Mouse (Mus musculus) cerebellum, postnatal 14 days (tissue): Measurements from ENCODE around the gene Slc16a11.
A peak's percentile ranks its signal among the peaks of the same experiment; 100 is the strongest.

Experiments
- DNase-seq, 2 experiments: peaks; one replicate each; pipeline ENCODE4 v3.0.0; 2021; ENCODE audit warnings: mixed read lengths in 2 of 2

Gene Slc16a11

DNA sequence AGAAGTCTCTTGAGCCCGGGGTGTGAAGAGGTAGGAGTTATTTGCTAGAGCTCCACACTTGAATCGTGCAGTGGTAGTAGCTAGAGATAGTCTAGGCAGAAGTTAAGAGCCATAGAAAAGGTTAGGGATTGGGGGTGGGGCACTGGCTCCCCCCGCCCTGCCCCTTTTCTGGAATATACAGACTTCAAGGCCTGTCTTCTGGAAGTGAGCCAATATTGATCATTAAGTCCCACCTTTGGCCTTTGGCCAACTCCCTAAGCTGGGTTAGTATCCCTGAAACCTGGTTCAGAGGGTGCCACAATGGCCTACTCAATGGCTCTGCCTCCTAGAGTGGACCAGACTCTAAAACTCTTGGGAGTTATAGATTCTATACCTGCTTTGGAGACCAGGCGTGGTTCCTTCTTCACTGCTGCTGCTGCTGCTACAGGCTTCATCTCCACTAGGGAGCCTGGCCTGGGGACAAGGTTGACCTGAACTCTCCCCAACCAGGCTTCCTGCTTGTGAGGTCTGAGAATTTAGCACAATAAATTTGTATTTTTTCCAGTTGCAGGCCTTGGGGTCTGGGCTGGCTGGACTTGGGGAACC is 15.2 kb downstream of the Slc16a11 start:
- peak in 1 of 2 experiments; percentile 20 for DNase-seq

- peak; percentile 85 to 91 for DNase-seq
These were observed 16.3 kb downstream of the Slc16a11 start for GRCm38 (mm10) chr11:70228828-70229227.

DNA sequence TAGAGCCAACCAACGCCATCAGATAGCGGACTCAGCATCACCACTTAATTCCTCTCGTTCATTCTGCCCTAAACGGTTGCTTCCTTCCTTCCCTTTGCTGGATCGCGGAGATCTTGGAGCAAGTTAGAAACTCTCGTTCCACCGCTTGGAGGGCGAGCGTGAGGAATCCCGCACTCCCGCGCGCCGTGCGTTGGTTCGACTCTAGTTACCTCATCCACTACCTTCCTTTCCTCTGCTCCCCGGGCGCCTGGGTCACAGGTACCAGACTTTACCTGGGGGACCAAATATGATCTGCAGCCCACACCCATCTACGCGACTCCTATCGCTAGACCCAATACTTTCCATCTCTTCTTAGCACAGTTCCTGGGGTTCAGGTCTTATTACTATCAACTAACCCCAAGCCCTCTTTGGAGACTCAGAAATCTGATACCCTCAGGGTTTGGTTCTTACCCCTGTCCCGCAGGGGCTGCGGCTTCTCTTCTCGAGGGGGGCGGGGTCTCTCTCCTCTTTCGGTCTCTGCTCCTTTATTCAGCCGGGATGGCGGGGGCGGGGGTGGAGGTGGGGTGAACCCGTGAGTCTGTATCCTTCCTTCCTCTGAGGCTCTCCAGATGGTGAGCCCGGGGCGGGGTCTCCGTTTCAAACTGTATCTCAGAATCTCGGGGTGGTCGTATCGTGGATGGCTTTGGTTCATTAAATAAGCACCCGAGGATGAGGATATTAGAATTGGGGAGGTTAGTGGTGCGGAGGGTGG is 16.9 kb downstream of the Slc16a11 start, which contains the start of gene Bcl6b:
Gene Bcl6b, minus strand, starts transcription at position 539 of the 751 bp plus-strand sequence.
- peak in 1 of 2 experiments; percentile 32 for DNase-seq

DNA sequence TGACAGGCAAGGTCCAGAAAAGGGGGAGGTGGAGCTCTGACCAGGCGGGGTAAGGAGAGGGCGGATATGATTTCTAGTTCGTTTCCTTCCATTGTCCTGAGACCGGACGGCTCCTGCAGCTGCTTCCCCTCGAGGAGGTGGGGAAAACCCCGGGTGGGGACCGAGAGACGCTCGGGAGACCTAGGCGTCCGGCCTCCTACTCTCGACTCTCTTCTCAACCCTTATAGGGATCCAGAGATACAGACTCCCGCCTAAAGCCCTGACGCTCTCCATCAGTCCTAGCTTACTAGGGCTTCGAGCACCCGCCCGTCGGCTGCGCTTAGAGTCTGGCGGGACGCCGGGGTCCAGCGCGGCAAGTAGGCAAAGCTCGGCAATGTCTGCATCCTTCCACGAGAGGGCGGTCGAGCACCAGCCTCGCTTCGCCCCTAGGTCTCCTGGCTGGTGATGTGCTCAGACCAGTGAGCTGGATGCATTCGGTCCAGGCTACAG is 17.7 kb downstream of the Slc16a11 start:
- DNase-seq: peak; percentile 91 to 94

GRCm38 (mm10) chr11:70232546-70232945 is 20.0 kb downstream of the Slc16a11 start:
- DNase-seq: peak; percentile 83 to 85

DNA sequence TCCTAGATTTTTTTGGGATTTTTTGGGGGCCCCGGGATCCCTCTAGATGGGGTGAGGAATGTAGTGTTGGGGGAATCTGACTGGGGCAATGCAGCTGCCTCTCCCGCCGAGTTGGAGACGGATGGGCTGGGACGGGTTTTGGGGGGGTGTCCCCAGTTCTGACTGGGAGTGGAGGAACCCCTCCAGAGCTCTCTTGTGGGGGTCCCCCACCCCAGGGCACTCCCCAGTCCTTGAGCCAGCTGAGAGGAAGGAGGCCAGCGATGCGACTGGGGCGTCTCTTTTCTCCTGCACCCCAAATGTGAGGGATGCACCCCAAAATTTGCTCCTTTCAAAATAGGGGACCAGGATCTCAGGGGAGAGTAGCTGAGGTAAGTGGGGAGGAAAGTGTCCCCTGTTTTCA is 20.5 kb downstream of the Slc16a11 start:
- peak; percentile 64 for DNase-seq

DNA sequence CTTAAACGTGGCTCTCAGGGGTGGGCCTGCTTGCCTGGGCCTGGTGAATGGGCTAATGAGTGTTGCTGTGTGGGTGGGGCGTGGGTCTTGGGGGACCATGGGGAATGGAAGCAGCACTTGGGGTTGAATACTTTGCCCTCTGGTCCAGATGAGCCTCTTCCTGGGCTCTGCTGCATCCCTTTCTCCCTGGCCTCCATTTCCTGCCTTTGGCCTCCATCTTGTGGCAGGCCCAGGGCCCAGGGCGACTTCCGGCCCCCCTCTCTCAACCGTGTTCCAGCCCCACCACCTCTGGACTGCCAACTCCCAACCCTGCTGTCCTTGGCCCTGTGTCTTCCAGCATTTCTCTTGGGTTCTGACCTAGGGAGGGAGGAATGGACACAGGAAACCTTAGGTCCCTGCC is 21.5 kb downstream of the Slc16a11 start:
- DNase-seq: peak in 1 of 2 experiments; percentile 51

DNA sequence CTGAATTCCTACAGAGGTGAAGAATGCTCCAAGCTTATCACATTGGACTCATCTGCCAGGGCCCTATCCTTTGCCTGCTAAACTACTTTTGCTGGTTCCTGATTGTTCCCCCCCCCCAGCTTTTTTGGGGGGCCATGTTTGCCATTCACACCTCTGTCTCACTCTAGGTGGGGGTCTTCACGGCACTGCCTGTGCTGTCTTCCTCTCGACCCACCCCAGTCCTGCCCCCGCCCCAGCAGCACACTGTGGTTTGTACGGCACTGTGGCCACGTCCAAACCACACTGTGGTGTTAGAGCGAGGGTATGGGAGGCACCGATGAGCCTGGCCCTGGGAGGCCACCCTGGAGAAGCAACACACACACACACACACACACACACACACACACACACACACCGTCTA is 21.9 kb downstream of the Slc16a11 start:
- peak in 1 of 2 experiments; percentile 19 for DNase-seq

GRCm38 (mm10) chr11:70235254-70235900 is 22.8 kb downstream of the Slc16a11 start:
- peak in 1 of 2 experiments; percentile 15 for DNase-seq

DNA sequence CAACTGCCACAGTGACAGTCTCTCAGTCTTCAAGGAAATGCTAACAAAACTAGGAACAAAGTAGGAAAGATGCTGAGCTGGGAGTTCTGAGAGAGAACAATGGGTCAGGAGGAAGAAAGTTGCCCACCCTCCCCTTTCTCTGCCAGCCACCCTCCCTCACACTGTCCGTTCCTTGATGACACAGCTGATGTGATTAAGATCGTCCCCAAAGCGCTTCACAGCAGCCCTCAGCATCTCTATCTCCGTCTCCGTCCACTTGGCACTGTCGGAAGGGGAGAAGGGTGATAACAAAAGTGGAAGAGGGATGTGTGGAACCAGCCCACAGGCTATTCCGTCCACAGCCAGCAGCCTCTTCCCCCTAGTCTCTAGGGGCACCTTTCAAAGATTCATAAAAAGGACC is 24.2 kb downstream of the Slc16a11 start:
- peak in 1 of 2 experiments; percentile 25 for DNase-seq

GRCm38 (mm10) chr11:70237457-70238167 is 25.1 kb downstream of the Slc16a11 start, which contains the start of gene 0610010K14Rik:
TSS of gene 0610010K14Rik (minus strand) at chr11:70237914.
- peak; percentile 99 for DNase-seq

DNA sequence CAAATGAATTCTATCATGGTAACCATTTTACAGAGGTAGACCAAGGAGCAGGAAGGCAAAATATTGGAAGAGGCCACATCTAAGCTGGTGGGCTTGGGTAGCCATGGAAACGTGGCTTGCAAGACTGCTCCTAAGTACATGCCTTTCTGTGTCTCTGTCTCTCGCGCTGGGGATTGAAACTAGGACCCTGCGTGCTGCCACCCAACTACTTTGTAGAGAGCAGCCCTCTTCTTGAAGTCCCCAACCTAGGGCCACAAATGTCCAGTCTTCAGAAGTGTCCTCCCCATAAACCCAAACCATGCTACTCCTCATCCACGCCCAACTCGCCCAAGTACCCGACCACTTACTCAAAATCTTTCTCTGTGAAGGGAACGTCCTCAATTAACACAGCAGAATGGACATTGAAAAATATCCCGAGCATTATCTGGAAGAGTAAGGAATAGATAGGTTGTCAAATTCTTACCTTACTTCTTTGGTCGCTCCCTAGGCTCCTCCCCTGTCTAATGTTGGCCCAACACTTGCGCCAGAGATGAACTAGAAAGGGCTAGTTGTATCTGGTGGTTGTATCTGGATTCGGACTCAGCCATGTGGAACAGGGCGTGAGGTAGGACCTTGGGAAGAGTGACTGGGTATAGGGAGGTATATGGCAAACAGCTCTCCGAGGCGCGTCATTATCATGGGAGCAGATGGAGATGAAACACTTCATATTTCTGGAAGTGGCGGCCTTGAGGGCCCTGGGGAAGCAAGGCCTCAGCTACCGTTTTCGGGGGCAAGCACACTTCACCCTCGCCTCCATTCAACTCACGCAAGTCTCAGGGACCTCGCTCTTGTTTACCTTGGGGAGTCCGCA is 26.3 kb downstream of the Slc16a11 start:
- peak; percentile 49 to 54 for DNase-seq

- peak; percentile 81 to 87 for DNase-seq
These were observed 27.2 kb downstream of the Slc16a11 start, which contains the start of the genes Gm21988 and Rnasek for GRCm38 (mm10) chr11:70239541-70240279. TSS of gene Gm21988 (minus strand) at chr11:70239830. TSS of gene Rnasek (minus strand) at chr11:70239842.

DNA sequence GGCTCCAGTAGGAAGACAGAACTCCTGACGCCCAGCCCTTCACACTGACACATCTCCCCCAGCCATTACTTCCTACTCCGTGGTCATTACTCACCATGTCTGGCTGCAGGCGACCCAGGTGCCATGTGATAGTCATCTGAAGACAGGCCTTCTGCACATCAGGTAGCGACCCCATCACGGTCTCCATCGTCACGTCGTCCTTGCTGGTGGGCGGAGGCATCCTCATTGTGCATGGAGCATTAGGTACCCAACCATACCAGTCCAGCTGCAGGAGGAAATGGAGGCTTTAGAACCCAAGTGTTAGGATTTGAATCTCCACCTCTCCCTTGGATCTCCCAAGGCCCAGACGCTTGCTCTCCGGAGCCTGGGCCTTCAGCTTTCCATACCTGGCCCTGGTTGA is 30.0 kb downstream of the Slc16a11 start:
- DNase-seq: no peak

DNA sequence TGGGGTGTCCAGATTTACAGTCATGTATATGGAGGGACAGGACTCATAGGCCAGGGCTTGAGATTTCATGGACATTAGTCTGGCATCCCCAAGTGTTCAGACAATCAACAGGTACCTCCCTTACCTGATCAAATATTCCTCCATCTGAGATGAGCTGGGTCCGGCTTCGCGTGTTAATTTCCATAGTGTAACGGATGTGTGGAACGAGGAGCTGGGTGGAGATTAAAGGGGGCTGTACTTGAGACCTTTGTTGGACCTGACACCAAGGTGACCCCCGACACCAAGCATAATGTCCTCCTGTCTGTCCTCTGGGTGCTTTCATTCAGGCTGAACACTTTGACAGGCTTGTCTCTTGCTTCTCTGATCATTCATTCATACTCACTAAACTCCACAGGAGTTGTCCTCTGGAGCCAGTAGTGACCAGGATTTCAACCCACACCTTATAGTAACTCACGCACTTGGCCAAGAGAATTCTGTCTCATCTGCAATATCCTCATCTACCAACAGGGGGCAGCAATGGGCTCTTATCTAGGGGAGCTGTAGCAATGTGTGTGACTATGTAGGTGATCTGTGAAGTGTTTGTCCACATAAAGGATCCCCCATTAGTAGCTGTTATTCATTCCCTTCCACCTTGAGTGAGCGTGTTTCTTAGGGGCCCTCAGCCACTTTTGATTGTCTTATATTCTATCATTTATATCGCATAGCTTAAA is 34.7 kb downstream of the Slc16a11 start:
- DNase-seq: peak; percentile 86 to 92

GRCm38 (mm10) chr11:70250150-70250549 is 37.6 kb downstream of the Slc16a11 start:
- no peak for DNase-seq

DNA sequence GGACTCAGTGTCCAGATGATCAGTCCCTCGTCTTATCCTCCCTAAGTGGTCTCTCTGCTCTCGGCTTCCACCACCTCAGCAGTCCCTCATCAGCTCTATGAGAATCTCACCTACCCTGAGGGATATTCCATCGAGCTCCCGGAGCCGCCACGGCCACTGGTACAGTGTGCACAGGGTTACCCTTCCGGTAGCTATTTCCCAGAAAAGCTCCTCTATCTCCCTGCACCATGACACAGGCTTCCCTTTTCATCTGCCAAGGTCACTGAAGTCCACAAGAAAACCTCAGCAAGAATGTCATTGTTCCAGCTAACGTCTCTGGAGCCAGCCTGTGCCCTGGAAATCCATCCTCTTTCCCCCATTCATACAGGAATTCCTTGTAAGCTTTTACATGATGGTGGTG is 39.3 kb downstream of the Slc16a11 start:
- no peak for DNase-seq

DNA sequence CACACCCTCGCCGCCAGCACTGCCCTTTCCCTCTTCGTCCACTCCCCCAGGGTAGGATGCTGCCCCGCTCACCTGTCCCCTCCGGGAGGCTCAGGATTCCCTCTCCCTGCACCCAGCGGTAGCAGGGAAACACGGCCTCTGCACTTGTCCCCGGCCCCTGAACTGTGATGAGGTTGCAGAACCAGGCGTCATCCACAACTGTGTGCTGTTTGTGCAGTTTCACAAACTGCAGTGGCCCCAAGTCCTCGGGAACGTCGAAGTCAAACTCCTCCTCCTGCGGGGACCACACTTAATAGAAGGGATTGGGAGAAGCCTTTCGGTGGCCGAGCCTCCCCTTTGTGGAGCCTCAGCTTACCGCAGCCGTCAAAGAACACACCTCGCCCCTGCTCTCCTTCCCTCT is 41.8 kb downstream of the Slc16a11 start:
- no peak for DNase-seq

- peak; percentile 49 to 57 for DNase-seq
These were observed 42.5 kb downstream of the Slc16a11 start, which contains the start of gene Alox12 for GRCm38 (mm10) chr11:70254931-70255531. TSS of gene Alox12 (minus strand) at chr11:70255353.

DNA sequence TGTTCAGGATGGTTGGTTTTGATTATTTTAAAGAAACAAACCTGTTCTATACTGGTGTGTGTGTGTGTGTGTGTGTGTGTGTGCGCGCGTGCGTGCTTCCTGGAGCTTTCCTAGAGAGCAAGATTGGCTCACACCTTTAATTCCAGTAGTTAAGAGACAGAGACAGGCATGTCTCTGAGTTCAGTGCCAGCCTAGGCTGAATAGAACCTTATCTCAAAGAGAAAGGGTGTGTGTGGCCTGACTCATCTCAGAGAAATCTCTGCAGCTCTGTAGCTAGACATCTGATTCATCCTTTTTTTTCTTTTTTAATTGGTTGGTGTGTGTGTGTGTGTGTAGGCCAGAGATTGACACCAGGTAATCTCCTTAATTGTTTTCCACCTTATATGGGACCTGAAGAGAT is 46.5 kb downstream of the Slc16a11 start:
- DNase-seq: no peak
